Mouse (Mus musculus): Measurements from ENCODE around the gene Pum1. TPM values are rescaled to one million over a fixed set of nuclear protein-coding genes. Genes with fewer than 3 reads are reported as not detected.

Pum1 gene
- total RNA-seq, 1 experiment from 2014 or later, result 84.8 TPM

- DNase-seq, result no peak
Observed at GRCm38 (mm10) chr4:130726118-130726517, 63.0 kb downstream of the Pum1 start.

GRCm38 (mm10) chr4:130735957-130736356 lies 72.8 kb downstream of the Pum1 start:
- DNase-seq, result no peak

- peak; percentile 56 for DNase-seq
Observed at GRCm38 (mm10) chr4:130738527-130738926, 75.4 kb downstream of the Pum1 start.

GRCm38 (mm10) chr4:130744058-130744457 lies 80.9 kb downstream of the Pum1 start:
- DNase-seq, result no peak

GRCm38 (mm10) chr4:130745561-130746306 lies 82.6 kb downstream of the Pum1 start:
- DNase-seq, result peak; percentile 76

DNA sequence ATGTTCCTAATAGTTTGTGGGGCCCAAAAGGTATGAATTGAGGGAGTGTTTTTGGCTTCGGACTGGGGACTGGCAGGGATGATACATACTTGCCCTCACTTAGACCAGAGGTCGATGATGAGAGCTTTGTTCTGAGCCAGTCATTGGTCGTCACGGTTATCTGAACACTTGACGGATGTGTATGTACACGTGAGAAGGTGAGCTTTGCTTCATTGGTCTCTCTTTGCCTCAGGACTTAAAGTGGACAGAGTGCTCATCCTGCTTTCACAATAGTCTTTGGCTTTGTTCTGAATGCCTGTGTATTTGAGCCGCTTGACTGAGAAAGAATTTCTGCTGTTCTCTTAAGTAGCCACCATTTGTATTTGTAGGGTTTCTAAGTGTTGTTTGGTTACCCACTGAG lies 86.4 kb downstream of the Pum1 start:
- no peak for DNase-seq

DNA sequence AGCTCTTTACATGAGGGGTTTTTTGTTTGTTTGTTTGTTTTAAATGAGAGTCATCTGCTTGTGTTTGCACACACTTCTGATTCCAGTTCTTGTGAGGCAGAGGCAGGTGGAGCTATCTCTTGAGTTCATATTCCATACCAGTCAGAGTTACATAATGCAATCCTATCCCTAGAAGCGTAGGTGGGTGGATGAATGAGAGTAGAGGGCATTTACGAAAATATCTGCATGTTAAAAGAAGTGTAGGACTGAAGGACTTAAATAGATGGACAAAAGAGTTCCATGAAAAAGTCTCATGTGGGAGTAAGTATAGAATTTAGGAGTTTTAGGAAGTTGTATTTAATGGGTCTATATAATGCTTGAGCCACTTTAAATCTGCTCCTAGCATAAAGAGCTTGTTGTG lies 88.8 kb downstream of the Pum1 start:
- DNase-seq, result no peak

DNA sequence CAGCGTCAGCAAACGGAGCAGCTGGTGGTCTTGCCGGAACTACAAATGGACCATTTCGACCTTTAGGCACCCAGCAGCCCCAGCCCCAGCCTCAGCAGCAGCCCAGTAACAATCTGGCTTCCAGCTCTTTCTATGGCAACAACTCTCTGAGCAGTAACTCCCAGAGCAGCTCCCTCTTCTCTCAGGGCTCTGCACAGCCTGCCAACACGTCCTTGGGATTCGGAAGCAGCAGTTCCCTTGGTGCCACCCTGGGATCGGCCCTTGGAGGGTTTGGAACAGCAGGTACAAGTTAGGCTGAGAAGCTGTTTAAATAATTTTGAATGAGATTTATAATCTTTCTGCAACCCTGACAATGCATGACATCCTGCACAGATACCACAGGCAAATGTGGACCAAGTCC lies 89.5 kb downstream of the Pum1 start:
- DNase-seq, result peak; percentile 34

- DNase-seq, result no peak
Observed at GRCm38 (mm10) chr4:130753755-130754154, 90.6 kb downstream of the Pum1 start.

GRCm38 (mm10) chr4:130754776-130755175 lies 91.7 kb downstream of the Pum1 start:
- no peak for DNase-seq

DNA sequence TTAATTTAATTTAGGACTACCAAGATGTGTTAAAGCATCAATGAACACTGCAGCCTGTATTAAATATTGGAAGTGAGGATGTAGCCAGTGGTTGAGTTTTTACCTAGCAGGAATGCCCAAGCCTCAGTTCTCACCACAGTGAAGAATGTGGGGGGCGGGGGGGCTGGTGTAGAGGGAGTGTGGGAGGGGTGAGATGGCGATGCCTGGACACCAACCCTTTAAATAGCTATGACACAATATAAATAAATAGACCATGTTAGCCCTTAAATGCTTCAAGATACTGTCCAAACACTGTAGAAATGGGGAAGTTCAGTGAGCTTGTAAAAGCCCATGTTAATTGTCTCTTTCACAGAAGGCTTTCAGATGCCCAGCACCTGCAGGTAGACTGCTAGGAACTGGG lies 96.8 kb downstream of the Pum1 start:
- no peak for DNase-seq

DNA sequence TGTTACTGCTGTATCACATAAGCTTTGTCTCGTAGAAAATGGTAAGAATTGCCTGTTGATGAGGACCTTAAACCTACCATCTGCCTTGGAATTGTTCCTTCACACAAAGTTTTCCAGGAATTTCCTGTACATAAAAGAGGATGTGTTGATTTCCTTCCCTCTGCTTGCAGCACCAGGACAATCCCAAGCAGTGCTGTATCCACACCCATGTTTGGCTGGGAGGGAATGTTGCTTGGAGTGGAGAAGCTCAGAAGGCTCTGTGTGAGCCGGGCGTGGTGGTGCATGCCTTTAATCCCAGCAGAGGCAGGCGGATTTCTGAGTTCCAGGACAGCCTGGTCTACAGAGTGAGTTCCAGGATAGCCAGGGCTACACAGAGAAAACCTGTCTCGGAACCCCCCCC lies 98.7 kb downstream of the Pum1 start:
- DNase-seq, result no peak

GRCm38 (mm10) chr4:130765399-130766160 lies 102.5 kb downstream of the Pum1 start:
- peak; percentile 68 for DNase-seq

DNA sequence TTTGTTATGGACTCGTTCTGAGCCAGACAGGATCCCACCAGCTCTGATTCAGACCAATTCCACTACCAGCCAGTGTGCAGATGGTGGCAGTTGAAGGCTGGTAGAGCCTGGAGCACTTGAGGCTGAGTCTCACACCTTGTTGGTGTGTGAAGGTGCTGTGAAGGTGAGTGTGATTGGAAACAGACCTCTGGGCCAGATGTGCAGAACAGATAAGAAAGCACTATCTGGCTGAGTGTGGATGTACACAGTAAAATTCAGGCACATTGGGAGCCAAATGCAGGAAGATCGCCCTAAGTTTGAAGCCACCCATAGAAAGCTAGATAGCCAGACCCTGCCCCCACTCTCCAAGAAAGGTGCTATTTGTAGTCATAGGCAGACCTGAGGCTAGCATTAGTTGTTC lies 103.3 kb downstream of the Pum1 start:
- no peak for DNase-seq

DNA sequence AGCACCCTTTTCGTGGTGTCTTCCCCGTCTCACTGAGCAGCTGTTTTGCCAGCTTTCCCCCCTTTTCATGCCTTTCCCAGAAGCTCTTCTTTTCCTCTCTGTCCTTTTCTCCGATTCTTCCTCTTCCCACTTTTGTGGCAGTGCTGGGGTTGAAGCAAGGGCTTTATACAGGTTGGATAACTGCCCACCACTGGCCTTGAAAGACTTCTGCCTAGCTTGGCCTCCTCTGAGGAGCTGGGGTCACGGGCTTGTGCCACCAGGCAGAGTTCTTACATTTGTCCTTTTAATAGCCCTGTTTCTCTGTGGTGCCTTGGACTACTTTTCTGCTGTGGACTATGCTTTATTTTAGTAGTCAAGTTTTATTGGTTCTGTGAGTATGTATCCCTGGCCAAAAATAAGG lies 103.8 kb downstream of the Pum1 start:
- DNase-seq, result peak; percentile 61

GRCm38 (mm10) chr4:130773899-130774298 lies 110.8 kb downstream of the Pum1 start:
- DNase-seq, result peak; percentile 57

GRCm38 (mm10) chr4:130774822-130775221 lies 111.7 kb downstream of the Pum1 start:
- no peak for DNase-seq

GRCm38 (mm10) chr4:130777647-130778046 lies 114.5 kb downstream of the Pum1 start:
- no peak for DNase-seq

GRCm38 (mm10) chr4:130779037-130779436 lies 115.9 kb downstream of the Pum1 start:
- DNase-seq, result no peak

DNA sequence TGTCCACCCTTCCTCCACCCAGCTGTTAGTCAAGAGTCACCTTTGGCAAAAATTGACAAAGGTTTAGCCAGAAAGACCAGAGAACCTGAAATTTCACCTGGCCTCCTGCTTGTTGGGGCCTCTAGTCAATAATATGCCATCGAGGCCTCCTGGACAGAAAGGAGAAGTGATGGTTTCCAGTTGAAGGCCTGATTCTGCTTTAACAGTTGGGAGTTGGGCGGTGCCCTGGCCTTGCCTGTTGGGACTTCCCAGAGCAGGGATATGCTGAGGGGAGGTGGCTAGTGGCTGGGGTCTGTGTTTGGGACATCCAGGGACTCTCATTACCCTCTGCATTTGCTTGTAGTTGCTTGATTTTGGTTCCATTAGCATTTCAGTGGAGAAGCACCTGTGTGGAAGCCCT lies 119.4 kb downstream of the Pum1 start:
- no peak for DNase-seq

GRCm38 (mm10) chr4:130784755-130785154 lies 121.6 kb downstream of the Pum1 start:
- DNase-seq, result peak; percentile 76

- DNase-seq, result no peak
Observed at GRCm38 (mm10) chr4:130787530-130787929, 124.4 kb downstream of the Pum1 start.

- DNase-seq, result peak; percentile 87
Observed at GRCm38 (mm10) chr4:130790180-130790579, 127.1 kb downstream of the Pum1 start.

Measured in adrenal gland, postnatal 14 days (tissue).